Mouse (Mus musculus) spleen, adult 2 months (tissue): ENCODE data around the gene C130026I21Rik. TPM values are rescaled to one million over a fixed set of nuclear protein-coding genes. Genes with fewer than 3 reads are reported as not detected.
"Not testable (repeated sequence)": the region's sequence is repeated elsewhere in the genome, so short reads cannot be mapped to it uniquely, and the experiment has no call there.

Experiments used
- DNase-seq, 2 experiments: peaks; one replicate each; pipeline versions ENCODE4 v3.0.0 to v3.0.0-alpha.2; 2012 to 2021; ENCODE audit warnings: low spot score in 2 of 2, low read depth in 1 of 2
- H3K27ac ChIP-seq: fragments of 200-500 bp; 2 replicates; pipeline ENCODE4 v1.5.1; 2012; ENCODE audit warnings: low read length, inconsistent platforms; ENCODE audit not compliant: insufficient read depth
- H3K27me3 ChIP-seq: fragments of 200-500 bp; 2 replicates; pipeline ENCODE4 v1.6.1; 2012; ENCODE audit warnings: mild to moderate bottlenecking, moderate library complexity, low read length, inconsistent platforms; ENCODE audit not compliant: control insufficient read depth, insufficient read depth
- H3K36me3 ChIP-seq: fragments of 200-500 bp; 2 replicates; pipeline ENCODE4 v1.6.1; 2012; ENCODE audit warnings: mild to moderate bottlenecking, low read length, inconsistent platforms; ENCODE audit not compliant: control insufficient read depth, insufficient read depth
- H3K4me1 ChIP-seq: fragments of 200-500 bp; 2 replicates; pipeline ENCODE4 v1.6.1; 2011; ENCODE audit warnings: inconsistent platforms; ENCODE audit not compliant: control insufficient read depth, insufficient read depth, insufficient read length
- H3K4me3 ChIP-seq: fragments of 200-500 bp; 2 replicates; pipeline ENCODE4 v1.5.1; 2011; ENCODE audit warnings: mild to moderate bottlenecking, inconsistent platforms; ENCODE audit not compliant: insufficient read depth, insufficient read length; ENCODE audit errors: extremely low read depth
- WGBS: fragments of 180-500 bp; shearing (Covaris S2); methylation state at CpG from one replicate; pipeline ENCODE4 v1.1.7; 2018; 5-methylcytosine and 5-hydroxymethylcytosine counted together
- polyA plus RNA-seq: library from polyadenylated mRNA; depleted of rRNA; stranded (reverse); fragments of >200 nt; gene quantifications from 2 replicates; pipeline ENCODE4 v1.2.3, GENCODE M21; 2012; rRNA removed

C130026I21Rik gene
- polyA plus RNA-seq: 3.5 and 3.7 TPM in 2 replicates

GRCm38 (mm10) chr1:85270466-85270865, at the start of gene C130026I21Rik:
C130026I21Rik (minus strand) TSS chr1:85270566.
- not testable (repeated sequence) for H3K4me1 ChIP-seq, H3K27ac ChIP-seq, H3K36me3 ChIP-seq, H3K27me3 ChIP-seq, DNase-seq, H3K4me3 ChIP-seq
- no CpG with 5 or more reads among the region's 6 CpGs for WGBS

- 49% methylated on average over 4 of the region's 5 CpGs for WGBS
- not testable (repeated sequence) for H3K4me1 ChIP-seq, H3K4me3 ChIP-seq, H3K36me3 ChIP-seq, H3K27ac ChIP-seq, H3K27me3 ChIP-seq
- DNase-seq: peak in 1 of 2 experiments; percentile 46
Measured at GRCm38 (mm10) chr1:85287063-85287462, 16.7 kb upstream of the C130026I21Rik start.

- not testable (repeated sequence) for DNase-seq, H3K36me3 ChIP-seq, H3K27me3 ChIP-seq, H3K4me3 ChIP-seq, H3K4me1 ChIP-seq, H3K27ac ChIP-seq
- WGBS: 78% methylated on average over 4 of the region's 5 CpGs
Measured at GRCm38 (mm10) chr1:85276421-85276820, 6.1 kb upstream of the C130026I21Rik start.

GRCm38 (mm10) chr1:85258634-85259033, 11.7 kb downstream of the C130026I21Rik start:
- 44% methylated on average over 2 of the region's 2 CpGs for WGBS
- not testable (repeated sequence) for H3K4me3 ChIP-seq, H3K4me1 ChIP-seq, H3K27ac ChIP-seq, H3K27me3 ChIP-seq, H3K36me3 ChIP-seq
- peak in 1 of 2 experiments; percentile 41 for DNase-seq

- H3K4me1 ChIP-seq, H3K4me3 ChIP-seq, DNase-seq, H3K27ac ChIP-seq, H3K27me3 ChIP-seq, H3K36me3 ChIP-seq: not testable (repeated sequence)
- 64% methylated on average over 2 of the region's 3 CpGs for WGBS
Measured at GRCm38 (mm10) chr1:85255217-85255616, 15.1 kb downstream of the C130026I21Rik start.

- not testable (repeated sequence) for H3K36me3 ChIP-seq, H3K27me3 ChIP-seq, H3K4me3 ChIP-seq, DNase-seq, H3K27ac ChIP-seq, H3K4me1 ChIP-seq
- 88% methylated on average over 4 of the region's 4 CpGs for WGBS
Measured at GRCm38 (mm10) chr1:85251211-85251610, 19.2 kb downstream of the C130026I21Rik start.

- DNase-seq, H3K27ac ChIP-seq, H3K36me3 ChIP-seq, H3K4me1 ChIP-seq, H3K4me3 ChIP-seq, H3K27me3 ChIP-seq: not testable (repeated sequence)
- WGBS: 60% methylated on average over 3 of the region's 3 CpGs
Measured at GRCm38 (mm10) chr1:85248985-85249384, 21.4 kb downstream of the C130026I21Rik start.

- DNase-seq, H3K4me3 ChIP-seq, H3K27me3 ChIP-seq, H3K36me3 ChIP-seq, H3K4me1 ChIP-seq, H3K27ac ChIP-seq: not testable (repeated sequence)
- 72% methylated on average over 8 of the region's 8 CpGs for WGBS
Measured at GRCm38 (mm10) chr1:85246776-85247460, 23.4 kb downstream of the C130026I21Rik start.

GRCm38 (mm10) chr1:85246266-85246665, 24.1 kb downstream of the C130026I21Rik start:
- H3K4me1 ChIP-seq, H3K27ac ChIP-seq, H3K4me3 ChIP-seq, H3K27me3 ChIP-seq, DNase-seq, H3K36me3 ChIP-seq: not testable (repeated sequence)
- 84% methylated on average over 5 of the region's 5 CpGs for WGBS

- not testable (repeated sequence) for H3K4me1 ChIP-seq, DNase-seq, H3K27ac ChIP-seq, H3K36me3 ChIP-seq, H3K27me3 ChIP-seq, H3K4me3 ChIP-seq
- 63% methylated on average over 3 of the region's 4 CpGs for WGBS
Measured at GRCm38 (mm10) chr1:85244941-85245340, 25.4 kb downstream of the C130026I21Rik start.

GRCm38 (mm10) chr1:85243023-85243422, 27.3 kb downstream of the C130026I21Rik start:
- not testable (repeated sequence) for H3K27ac ChIP-seq, H3K36me3 ChIP-seq, H3K4me1 ChIP-seq, H3K4me3 ChIP-seq, H3K27me3 ChIP-seq, DNase-seq
- 66% methylated on average over 2 of the region's 2 CpGs for WGBS
